Mouse (Mus musculus): ENCODE measurements around the gene Tubb5.
A peak's percentile ranks its signal among the peaks of the same experiment; 100 is the strongest.

Gene Tubb5

GRCm38 (mm10) chr17:35825109-35825850 is 12.8 kb downstream of the Tubb5 start:
- DNase-seq (ENCODE audit: low spot score), result no peak

DNA sequence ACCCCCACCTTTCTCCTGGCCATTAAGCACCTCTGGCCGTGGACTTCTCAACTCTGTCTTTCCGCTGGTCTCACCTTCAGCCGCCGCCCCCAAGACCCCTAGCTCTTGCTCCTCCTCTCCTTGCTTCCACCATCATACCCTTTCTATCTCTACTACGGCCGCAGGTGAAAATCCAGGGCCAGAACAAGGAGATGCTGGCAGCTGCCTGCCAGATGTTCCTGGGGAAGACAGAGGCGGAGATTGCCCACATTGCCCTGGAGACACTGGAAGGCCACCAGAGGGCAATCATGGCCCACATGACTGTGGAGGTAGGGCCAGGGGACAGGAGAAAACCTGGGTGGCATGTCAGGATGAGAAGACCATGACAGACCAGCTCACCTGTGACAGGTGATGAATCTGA is 13.7 kb downstream of the Tubb5 start:
- DNase-seq (ENCODE audit: low spot score), result peak; percentile 40

DNA sequence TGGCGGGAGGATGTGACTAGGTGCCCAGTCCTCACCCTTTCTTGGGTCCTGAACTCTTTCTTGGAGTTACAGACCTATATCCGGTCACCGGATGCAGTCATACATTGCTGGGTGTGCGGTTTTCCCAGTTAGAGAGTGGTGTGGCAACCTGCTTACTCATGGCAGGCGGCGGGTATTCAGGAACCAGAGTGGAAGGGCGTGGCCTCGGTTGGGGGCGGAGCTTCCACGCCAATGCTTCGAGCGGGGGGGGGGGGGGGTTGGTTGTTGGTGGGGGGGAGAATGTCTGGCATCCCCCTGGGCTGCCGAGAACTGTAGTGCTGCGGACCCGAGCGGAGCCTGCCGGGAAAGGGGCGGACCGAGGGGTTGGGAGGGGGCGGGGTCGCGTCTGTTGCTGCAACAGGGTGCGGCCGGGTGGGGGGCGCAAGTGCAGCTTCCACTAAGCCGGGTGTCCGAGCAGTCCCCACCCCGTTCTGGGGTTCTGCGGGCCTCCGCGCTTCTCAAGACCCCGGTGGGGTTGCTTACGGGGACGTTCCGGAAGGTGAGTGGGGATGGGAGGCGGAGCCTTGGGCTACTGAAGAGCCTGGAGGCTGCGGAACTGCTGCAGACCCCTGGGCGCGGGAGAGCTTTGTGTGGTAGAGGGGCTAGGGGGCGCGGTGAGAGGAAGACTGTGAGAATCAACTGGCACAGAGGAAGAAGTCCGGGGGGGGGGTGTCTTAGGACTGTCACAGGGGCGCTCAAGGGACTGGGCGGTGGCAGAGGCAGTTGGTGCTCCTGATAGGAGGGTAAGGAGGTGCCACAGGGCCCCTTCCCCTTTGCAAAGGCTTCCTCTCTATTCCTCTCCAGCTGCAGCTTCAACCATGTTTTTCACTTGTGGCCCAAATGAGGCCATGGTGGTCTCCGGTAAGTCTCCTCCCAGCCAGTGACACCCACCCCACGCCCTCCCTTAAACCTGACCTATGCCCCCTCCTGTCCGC is 14.9 kb downstream of the Tubb5 start, which contains the start of gene Flot1:
Flot1 (plus strand) TSS at position 267 of the 974 bp plus-strand sequence.
- DNase-seq (ENCODE audit: low spot score), result peak; percentile 95

DNA sequence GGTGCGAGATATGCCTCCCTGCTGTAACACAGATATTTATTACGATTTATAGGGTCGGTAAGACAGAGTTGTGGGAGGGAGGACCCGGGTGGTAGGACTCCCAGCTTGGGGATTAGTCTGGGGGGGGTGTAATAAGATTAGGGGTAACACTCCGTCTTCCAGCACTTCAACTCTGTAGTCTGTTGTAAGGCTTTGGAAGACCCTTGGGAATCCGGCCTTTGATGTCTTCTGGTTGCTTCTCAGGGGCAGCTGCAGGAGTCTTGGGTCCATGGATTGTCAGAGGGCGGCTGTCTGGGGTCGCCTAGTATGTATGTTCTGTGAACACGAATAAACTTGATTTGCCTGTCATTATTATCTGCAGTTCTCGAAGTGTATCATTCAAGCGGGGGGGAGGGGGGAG is 15.5 kb downstream of the Tubb5 start:
- no peak for DNase-seq (ENCODE audit: low spot score)

DNA sequence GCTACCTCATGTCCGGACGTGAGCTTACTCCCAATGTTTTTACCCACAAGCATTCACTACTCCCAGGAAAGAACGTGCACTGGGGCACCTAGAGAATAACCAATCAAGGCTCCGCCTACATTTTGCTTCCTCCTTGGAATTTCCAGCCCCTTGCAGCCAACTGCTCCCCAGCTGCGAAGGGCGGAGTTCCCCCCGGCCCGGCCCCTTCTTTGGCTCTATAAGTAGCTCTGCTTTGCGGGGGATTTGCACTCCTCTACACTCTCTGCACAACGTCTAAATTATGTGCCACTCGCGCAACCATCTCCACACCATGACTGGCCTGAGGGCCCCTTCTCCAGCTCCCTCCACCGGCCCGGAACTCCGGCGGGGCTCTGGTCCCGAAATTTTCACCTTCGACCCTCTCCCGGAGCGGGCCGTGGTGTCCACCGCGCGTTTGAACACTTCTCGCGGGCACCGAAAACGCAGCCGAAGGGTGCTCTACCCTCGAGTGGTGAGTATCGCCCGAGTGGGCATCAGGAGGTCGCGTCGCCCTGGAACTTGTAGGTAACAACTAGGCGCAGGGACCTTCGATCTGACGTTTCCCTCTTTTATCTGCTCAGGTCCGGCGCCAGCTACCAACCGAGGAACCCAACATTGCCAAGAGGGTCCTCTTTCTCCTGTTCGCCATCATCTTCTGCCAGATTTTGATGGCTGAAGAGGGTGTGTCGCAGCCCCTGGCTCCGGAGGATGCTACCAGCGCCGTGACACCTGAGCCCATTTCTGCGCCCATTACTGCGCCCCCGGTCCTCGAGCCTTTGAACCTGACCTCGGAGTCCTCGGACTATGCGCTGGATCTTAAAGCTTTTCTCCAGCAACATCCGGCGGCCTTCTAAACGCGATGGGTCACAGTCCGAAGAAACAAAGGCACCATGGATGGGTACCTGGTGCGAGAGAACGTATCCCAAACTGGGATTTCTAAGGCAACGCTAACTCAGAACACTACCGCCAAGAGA is 16.4 kb downstream of the Tubb5 start, which contains the start of gene Ier3:
Ier3 (plus strand) TSS at position 246 of the 992 bp plus-strand sequence.
- peak; percentile 78 for DNase-seq (ENCODE audit: low spot score)

DNA sequence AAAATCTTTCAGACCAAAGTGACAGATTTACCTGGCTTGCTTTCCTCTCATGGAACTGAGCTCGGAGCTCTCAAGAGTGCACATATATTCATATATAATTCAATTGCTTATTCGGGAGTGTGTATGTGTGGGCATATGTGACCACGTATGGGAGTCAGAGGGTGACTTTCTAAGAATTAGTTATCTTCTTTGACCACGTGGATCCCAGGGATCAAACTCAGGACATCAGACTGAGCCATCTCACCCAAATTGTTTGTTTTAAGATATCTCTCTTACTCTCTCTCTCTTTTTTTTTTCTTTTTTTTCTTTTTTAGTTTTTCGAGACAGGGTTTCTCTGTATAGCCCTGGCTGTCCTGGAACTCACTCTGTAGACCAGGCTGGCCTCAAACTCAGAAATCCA is 18.0 kb downstream of the Tubb5 start:
- DNase-seq (ENCODE audit: low spot score), result no peak

- peak; percentile 38 for DNase-seq (ENCODE audit: low spot score)
Measured at GRCm38 (mm10) chr17:35817226-35817625, 20.9 kb downstream of the Tubb5 start.

DNA sequence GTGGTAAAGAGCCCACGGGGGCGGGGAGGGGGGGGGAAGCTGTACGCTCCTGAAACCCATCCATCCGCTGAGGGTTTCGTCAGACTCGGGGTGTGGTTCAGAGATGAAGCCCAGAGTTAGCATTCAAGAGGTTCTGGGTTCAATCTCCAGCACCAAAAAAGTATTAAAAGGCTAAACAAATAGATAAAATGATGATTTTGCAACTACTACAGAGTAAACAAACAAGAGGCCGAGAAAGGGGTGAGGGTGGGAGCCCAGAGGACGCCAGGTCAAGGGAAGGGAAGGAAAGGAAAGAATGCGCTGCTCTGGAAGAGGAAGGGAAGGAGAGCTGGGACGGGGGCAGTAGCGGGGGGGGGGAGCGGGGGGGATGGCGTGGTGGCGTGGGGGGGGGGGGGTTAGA is 21.4 kb downstream of the Tubb5 start:
- DNase-seq (ENCODE audit: low spot score), result no peak

DNA sequence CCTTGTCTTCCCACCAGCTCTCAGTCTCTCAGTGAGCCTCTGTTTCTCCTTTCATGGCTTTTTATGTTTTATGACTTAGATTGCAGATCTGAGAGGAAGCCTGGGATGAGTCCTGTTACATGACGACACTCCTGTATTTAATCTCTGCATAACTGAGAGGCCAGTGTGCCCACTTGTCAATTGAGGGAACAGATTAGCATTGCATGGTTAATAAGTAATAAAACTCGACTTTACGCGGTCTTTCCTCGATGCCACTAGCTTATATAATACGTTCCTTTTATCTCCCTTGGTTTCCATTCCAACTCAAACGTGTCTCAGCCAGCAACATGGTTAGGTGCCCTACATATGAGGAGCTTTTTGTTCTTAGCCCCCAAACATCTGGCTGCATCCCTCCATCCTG is 22.3 kb downstream of the Tubb5 start:
- DNase-seq (ENCODE audit: low spot score), result no peak

- no peak for DNase-seq (ENCODE audit: low spot score)
Measured at GRCm38 (mm10) chr17:35814678-35815077, 23.4 kb downstream of the Tubb5 start.

- DNase-seq (ENCODE audit: low spot score), result no peak
Measured at GRCm38 (mm10) chr17:35813653-35814052, 24.5 kb downstream of the Tubb5 start.

DNA sequence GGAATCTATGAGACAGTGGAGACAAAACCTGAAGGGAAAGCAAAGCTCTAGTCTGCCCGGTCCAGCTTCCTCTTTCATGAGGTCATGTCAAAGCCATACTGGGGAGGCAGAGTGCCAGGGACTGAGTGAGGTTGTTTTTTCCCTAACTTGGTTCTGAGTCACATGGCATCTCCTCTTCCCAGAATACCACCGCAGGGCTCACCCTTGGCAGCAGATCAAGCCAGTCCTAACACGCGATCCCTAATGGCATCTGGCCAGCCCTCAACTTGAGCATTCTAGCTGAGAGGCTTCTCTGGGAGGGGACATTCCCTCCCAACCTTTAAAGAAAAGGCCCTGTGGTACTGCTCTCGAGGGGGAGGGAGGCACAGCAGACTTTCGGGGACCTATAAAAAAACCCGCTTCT is 24.9 kb downstream of the Tubb5 start:
- no peak for DNase-seq (ENCODE audit: low spot score)

- no peak for DNase-seq (ENCODE audit: low spot score)
Measured at GRCm38 (mm10) chr17:35812736-35813135, 25.4 kb downstream of the Tubb5 start.

GRCm38 (mm10) chr17:35812307-35812706 is 25.8 kb downstream of the Tubb5 start:
- no peak for DNase-seq (ENCODE audit: low spot score)

GRCm38 (mm10) chr17:35810900-35811648 is 27.0 kb downstream of the Tubb5 start:
- no peak for DNase-seq (ENCODE audit: low spot score)

GRCm38 (mm10) chr17:35809395-35809794 is 28.7 kb downstream of the Tubb5 start:
- no peak for DNase-seq (ENCODE audit: low spot score)

DNA sequence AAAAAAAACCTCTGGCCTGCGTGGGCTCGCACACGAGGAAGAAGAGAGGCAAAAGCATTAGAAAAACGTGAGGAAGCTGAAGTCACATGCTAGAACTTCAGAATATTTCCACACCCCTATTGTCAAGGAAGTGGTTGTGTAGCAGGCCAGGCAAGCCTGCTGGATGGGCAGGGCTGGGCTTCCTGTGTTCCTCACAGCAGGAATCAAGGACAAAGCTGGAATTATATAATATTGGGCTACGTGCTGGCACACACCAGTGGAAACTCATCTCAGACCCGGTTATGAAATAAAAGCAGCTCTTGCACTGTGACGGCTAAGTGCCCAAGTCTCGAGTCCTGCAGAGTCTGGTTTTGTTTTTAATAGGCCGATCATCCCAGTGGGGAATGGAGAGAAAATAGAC is 30.0 kb downstream of the Tubb5 start:
- DNase-seq (ENCODE audit: low spot score), result no peak

DNA sequence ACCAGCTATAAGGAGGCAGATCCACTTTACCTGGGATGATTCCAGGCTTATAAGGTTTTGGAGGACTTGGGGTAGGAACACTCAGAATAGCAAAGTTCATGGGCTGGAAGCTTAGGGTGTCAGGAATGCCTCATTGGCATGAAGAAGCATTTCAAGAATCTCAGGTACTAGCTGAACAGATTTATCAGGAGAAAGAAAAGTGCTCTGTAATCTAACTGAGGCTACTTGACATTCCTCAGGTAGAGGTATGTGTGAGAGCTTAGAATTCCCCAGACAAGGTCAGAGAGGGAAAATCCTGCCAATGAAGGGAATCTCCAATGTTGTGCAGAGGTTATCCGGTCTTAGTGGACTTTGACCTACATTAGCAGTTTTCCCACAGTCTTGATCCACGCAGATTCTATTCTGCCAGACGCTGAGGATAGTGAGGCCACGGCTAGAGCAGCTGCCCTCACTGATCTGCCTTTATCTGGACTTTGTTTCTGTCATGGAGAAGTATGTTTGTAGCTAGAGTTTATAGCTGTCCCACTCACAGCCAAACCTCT is 34.2 kb downstream of the Tubb5 start:
- no peak for DNase-seq (ENCODE audit: low spot score)

- no peak for DNase-seq (ENCODE audit: low spot score)
Measured at GRCm38 (mm10) chr17:35803020-35803419, 35.1 kb downstream of the Tubb5 start.

DNA sequence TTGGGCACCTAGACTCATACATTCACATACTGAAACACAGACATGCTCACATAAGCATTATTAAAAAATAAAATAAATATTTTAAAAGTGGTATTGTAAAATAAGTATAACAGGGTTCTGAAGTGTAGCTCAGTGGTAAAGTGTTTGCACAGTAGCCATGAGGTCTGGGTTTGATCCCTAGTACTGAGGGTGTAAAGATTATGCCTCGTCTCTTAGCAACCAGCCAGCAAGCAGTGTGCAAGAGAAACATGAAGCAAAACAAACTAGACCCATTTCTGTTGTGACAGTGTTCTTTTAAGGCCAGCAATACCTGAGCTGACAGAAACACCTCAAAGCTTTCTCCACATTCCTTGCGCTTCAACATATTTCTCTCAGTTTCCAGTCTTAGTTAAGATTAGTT is 37.2 kb downstream of the Tubb5 start:
- no peak for DNase-seq (ENCODE audit: low spot score)

DNA sequence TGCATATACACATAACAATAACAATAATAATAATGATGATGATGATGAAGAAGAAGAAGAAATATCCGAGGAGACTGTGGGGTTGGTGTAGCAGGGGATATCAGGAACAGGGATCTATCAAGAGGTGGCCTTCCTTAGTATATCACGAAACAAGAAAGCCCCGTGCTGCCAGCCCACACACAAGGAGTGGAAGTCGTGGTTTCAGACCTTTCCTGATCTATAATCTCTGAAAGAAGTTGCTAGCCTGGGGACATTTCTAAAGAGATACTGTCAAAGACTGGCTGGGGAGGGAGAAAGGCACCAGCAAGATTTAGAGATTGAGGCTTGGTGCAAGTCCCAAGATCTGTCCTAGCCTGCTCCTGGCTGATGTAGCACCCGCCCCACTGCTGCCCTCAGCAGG is 41.3 kb downstream of the Tubb5 start:
- no peak for DNase-seq (ENCODE audit: low spot score)

All from embryo, embryonic 10 days (tissue).